Mouse (Mus musculus) liver, embryonic 14.5 days (tissue): ENCODE results near the gene Nup43. TPM values are rescaled to one million over a fixed set of nuclear protein-coding genes. Genes with fewer than 3 reads are reported as not detected.
A peak's percentile ranks its signal among the peaks of the same experiment; 100 is the strongest.

Experiments
- ATAC-seq: fragments of 200-750 bp; cut with Nextera tagmentation; 2 replicates; pipeline ENCODE4 v1.8.0; 2017; ENCODE audit warnings: moderate number of reproducible peaks, mild to moderate bottlenecking, moderate library complexity; ENCODE audit not compliant: insufficient read depth
- DNase-seq, 3 experiments: peaks; one replicate each; pipeline ENCODE4 v3.0.0-alpha.2; 2012 to 2013; ENCODE audit warnings: low read depth in 3 of 3, low spot score in 3 of 3
- H3K27ac ChIP-seq: fragments of 300-500 bp; sonication (generic); 2 replicates; pipeline ENCODE4 v1.5.1; 2014; ENCODE audit warnings: moderate library complexity, mild to moderate bottlenecking, control low read depth, inconsistent platforms
- H3K27me3 ChIP-seq: fragments of 300-500 bp; sonication (generic); 2 replicates; pipeline ENCODE4 v1.6.1; 2014; ENCODE audit warnings: mild to moderate bottlenecking, low read length, moderate library complexity; ENCODE audit not compliant: control insufficient read depth, insufficient read depth
- H3K36me3 ChIP-seq: fragments of 300-500 bp; sonication (generic); replicated peaks from 2 replicates; pipeline ENCODE4 v1.6.1; 2014; ENCODE audit warnings: low read depth; ENCODE audit not compliant: control insufficient read depth, insufficient read depth
- H3K4me1 ChIP-seq, 2 experiments: fragments of 200-500 bp in 1 of 2; fragments of 300-500 bp in 1 of 2; sonication (generic) in 1 of 2; replicated peaks; 2 replicates each; pipeline ENCODE4 v1.6.1; 2012 to 2014; ENCODE audit warnings: antibody characterized with exemption in 1 of 2, inconsistent platforms in 1 of 2, low read length in 1 of 2; ENCODE audit not compliant: control insufficient read depth in 2 of 2, insufficient read depth in 2 of 2
- H3K4me2 ChIP-seq: fragments of 300-500 bp; sonication (generic); 2 replicates; pipeline ENCODE4 v1.6.1; 2014; ENCODE audit warnings: low read depth, mild to moderate bottlenecking, control low read depth, moderate library complexity
- H3K4me3 ChIP-seq, 2 experiments: fragments of 200-500 bp in 1 of 2; fragments of 300-500 bp in 1 of 2; sonication (generic) in 1 of 2; 2 replicates each; pipeline ENCODE4 v1.5.1; 2012 to 2014; ENCODE audit warnings: low read depth in 2 of 2, low read length in 2 of 2, mild to moderate bottlenecking in 2 of 2, control low read depth in 1 of 2, inconsistent platforms in 1 of 2, moderate library complexity in 1 of 2; ENCODE audit not compliant: insufficient read depth in 1 of 2
- H3K9ac ChIP-seq: fragments of 300-500 bp; sonication (generic); replicated peaks from 2 replicates; pipeline ENCODE4 v1.6.1; 2014; ENCODE audit warnings: mild to moderate bottlenecking, control low read depth, moderate library complexity
- H3K9me3 ChIP-seq: fragments of 300-500 bp; sonication (generic); 2 replicates; pipeline ENCODE4 v1.6.1; 2016; ENCODE audit warnings: low read length, mixed read lengths; ENCODE audit not compliant: control insufficient read depth
- CTCF ChIP-seq: IDR thresholded peaks from 2 replicates; pipeline ENCODE4 v1.5.1; 2016; ENCODE audit warnings: antibody characterized with exemption, low read depth, control low read depth
- EP300 ChIP-seq: IDR thresholded peaks from 2 replicates; pipeline ENCODE4 v1.6.1; 2016; ENCODE audit warnings: antibody characterized with exemption, low read depth
- WGBS: fragments of 180-500 bp; shearing (Covaris S2); extraction: QIAGEN DNeasy Blood & Tissue Kit; methylation state at CpG from one replicate; pipeline ENCODE4 v1.1.7; 2014; ENCODE audit not compliant: insufficient replicate concordance; 5-methylcytosine and 5-hydroxymethylcytosine counted together
- polyA plus RNA-seq, 2 experiments: library from polyadenylated mRNA; depleted of rRNA in 1 of 2; stranded (reverse) in 1 of 2; unstranded in 1 of 2; fragments of >200 nt; fragmentation: Nextera tagmentation in 1 of 2; extraction: Ambion mirVana in 1 of 2; gene quantifications; 2 replicates each; pipeline versions ENCODE4 v1.2.1 to v1.2.3; 2012 to 2014

Nup43 gene
- polyA plus RNA-seq, 2 experiments, result 19.7 to 29.7 TPM

DNA sequence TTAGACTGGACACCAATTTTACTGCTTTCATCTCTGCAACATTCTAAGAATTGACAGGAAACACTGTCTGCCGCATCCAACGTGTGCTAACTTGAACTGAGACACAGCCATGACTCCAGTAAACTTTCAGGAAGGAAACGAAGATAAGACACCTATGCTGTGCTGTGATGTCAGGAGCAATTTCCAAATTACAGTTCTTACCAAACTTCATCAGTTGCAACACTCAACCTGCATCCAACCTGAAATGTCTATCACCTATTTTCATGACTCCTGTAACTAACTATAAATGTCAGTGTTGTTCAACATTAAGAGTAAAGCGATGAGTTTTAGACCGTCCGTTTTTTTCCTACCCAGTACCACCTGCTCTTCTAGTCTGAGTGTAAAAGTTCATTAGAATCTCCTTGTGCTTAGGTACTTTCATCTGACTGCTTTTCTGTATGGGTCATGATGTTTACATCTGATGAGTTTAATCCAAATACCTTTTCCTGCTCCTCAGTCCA is 3.2 kb upstream of the Nup43 start:
- Histone ChIP-seq H3K4me1 (peaks cover 16 to 20% of the 10 kb centered on the region in 2 experiments), H3K27me3 (no peaks in the 10 kb centered on the region)
- no peak for DNase-seq

GRCm38 (mm10) chr10:7664889-7665288 is 2.4 kb upstream of the Nup43 start:
- Histone ChIP-seq H3K4me2 (no peak overlapping the region), H3K9me3 (no peaks in the 10 kb centered on the region), H3K4me3 (no peak overlapping the region), H3K4me1 (peaks cover 16 to 20% of the 10 kb centered on the region in 2 experiments), H3K36me3 (peaks cover 3% of the 10 kb centered on the region), H3K27me3 (no peaks in the 10 kb centered on the region), H3K9ac (no peak overlapping the region; the same call in 1 of the 2 replicates), H3K27ac (no peak overlapping the region)
- DNase-seq (no peak), ATAC-seq (no peak)
- 77% methylated on average over 1 of the region's 1 CpGs for WGBS
- no peak for TF ChIP-seq CTCF
- no peak for TF ChIP-seq EP300

More for the DNA sequence above, 3.2 kb upstream of the Nup43 start:
- Histone ChIP-seq H3K36me3 (no peaks in the 10 kb centered on the region), H3K27ac (peak overlapping the region; percentile 85), H3K9ac (peak overlapping the region; percentile 90), H3K4me2 (peak overlapping the region; percentile 98), H3K9me3 (no peaks in the 10 kb centered on the region), H3K4me3 (peak overlapping the region; percentile 79 to 81)
- no peak for TF ChIP-seq EP300
- no peak for TF ChIP-seq CTCF
- no peak for ATAC-seq
- WGBS, result 36% methylated on average over 6 of the region's 6 CpGs

- Histone ChIP-seq H3K36me3 (peaks cover 39% of the 10 kb centered on the region), H3K9me3 (no peaks in the 10 kb centered on the region), H3K9ac (no peak overlapping the region), H3K4me3 (no peak overlapping the region), H3K27ac (no peak overlapping the region), H3K4me1 (no peaks in the 10 kb centered on the region), H3K4me2 (no peak overlapping the region), H3K27me3 (no peaks in the 10 kb centered on the region)
- no peak for ATAC-seq
- peak in 1 of 3 experiments; percentile 42 for DNase-seq
- TF ChIP-seq CTCF (peak; percentile 56), EP300 (no peak)
- 37% methylated on average over 1 of the region's 1 CpGs for WGBS
These were observed 6.4 kb downstream of the Nup43 start for GRCm38 (mm10) chr10:7673673-7674072.

DNA sequence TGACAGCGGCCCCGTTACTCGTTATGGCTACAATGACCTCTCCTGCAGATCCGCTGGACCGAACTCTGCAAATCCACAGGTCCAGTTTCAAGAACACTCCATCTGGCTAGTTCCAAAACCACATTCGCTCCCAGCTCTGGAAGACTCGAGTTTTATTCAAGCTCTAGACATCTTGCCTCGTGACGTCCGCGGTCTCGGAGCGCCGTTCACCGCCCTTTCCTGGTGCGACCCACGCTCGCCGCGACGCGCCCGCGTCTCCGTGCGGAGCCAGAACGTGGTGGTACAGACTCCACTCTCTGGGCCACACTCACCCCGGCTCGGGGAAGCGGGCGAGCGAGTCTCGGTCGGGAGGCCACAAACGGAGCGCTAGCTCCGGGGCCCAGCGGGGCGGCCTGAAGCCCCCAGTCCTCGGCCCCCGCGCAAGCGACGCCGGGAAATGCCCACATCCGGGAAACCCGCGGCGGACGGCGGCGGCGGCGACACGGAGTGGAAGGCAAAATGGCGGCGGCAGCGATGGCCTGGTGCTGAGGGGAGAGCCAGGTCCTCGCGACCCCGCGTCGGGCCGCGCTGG is 13.5 kb downstream of the Nup43 start, which contains the start of the genes Pcmt1 and Lats1:
Gene Pcmt1, minus strand, starts transcription at position 406 of the 571 bp plus-strand sequence.
Gene Lats1, plus strand, starts transcription at position 484 of the 571 bp plus-strand sequence.
- no peaks in the 10 kb centered on the region for H3K27me3 ChIP-seq
- no peaks in the 10 kb centered on the region for H3K9me3 ChIP-seq
- H3K4me3 ChIP-seq, result peak within 1 kb of the TSS; percentile 66 to 89
- peak within 1 kb of the TSS; percentile 91 for H3K9ac ChIP-seq
- TF ChIP-seq CTCF, result no peak
- TF ChIP-seq EP300, result no peak
- DNase-seq (peak; percentile 45 to 58 (median 58)), ATAC-seq (peak; percentile 83)
- peaks cover 28% of the 10 kb centered on the region for H3K36me3 ChIP-seq
- H3K27ac ChIP-seq, result peak within 1 kb of the TSS; percentile 5
- H3K4me1 ChIP-seq, result peaks cover 12 to 14% of the 10 kb centered on the region in 2 experiments
- peak within 1 kb of the TSS; percentile 75 for H3K4me2 ChIP-seq
- under 1% methylated on average over 62 of the region's 65 CpGs for WGBS

DNA sequence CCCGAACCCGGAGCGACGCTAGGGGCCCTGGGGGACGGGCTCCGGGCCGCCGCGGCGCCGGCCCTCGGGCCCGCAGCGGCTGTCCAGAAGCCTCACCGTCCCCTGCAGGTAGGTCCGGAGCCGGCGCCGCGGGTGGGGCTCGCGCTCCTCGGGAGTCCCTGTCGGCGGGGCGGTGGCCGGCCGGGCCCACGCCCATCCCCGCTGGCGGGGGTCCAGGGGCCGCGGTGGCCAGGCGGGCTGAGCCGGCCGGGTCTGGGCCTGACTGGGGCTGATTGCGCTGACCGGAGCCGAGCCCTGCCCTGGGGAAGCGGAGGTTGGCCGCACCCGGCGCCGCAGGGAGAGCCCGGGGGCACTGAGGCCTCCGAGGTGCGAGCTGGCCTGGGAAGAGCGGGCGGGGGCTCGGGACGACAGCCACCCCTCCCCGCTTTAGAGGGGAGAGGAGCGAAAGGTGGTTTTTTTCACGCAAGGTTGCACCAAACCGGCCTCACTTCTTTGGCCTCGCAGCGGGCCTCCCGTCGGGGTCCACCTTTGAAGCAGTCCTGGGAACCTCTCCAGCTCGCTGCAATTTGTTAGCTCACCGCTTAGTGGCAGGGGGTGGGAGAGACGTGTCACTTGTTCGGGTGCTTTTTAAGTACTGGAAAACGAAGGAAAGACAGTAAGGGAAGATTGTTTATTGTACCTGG is 14.2 kb downstream of the Nup43 start:
- WGBS, result under 1% methylated on average over 50 of the region's 64 CpGs
- Histone ChIP-seq H3K27ac (peak overlapping the region; percentile 5), H3K9ac (peak overlapping the region; percentile 91), H3K9me3 (no peaks in the 10 kb centered on the region), H3K27me3 (no peaks in the 10 kb centered on the region), H3K36me3 (peaks cover 22% of the 10 kb centered on the region), H3K4me3 (peak overlapping the region; percentile 66 to 89), H3K4me1 (peaks cover 12 to 14% of the 10 kb centered on the region in 2 experiments), H3K4me2 (peak overlapping the region; percentile 75)
- ATAC-seq, result peak; percentile 79
- peak; percentile 43 to 51 (median 47) for DNase-seq
- TF ChIP-seq EP300 (no peak), CTCF (peak; percentile 58)
